Mouse (Mus musculus) G1E (cell line): Measurements from ENCODE around the gene Tbc1d5.

Experiments used
- CTCF ChIP-seq: IDR thresholded peaks from 2 replicates; pipeline ENCODE4 v1.5.1; 2012; ENCODE audit warnings: low read depth, low read length, inconsistent platforms, mixed read lengths
- GATA1 ChIP-seq: IDR thresholded peaks from 2 replicates; pipeline ENCODE4 v1.6.1; 2012; ENCODE audit warnings: borderline replicate concordance, low read length, inconsistent platforms, mixed read lengths
- GATA2 ChIP-seq: IDR thresholded peaks from 2 replicates; pipeline ENCODE4 v1.6.1; 2012; ENCODE audit warnings: low read depth, low read length, inconsistent platforms, borderline replicate concordance
- POLR2AphosphoS5 ChIP-seq: IDR thresholded peaks from 2 replicates; pipeline ENCODE4 v1.6.1; 2012; ENCODE audit warnings: low read depth, low read length, inconsistent platforms; ENCODE audit not compliant: insufficient replicate concordance
- TAL1 ChIP-seq: conservative IDR thresholded peaks from 2 replicates; pipeline ENCODE4 v1.6.1; 2012; ENCODE audit warnings: low read depth, low read length, inconsistent platforms, mixed read lengths

DNA sequence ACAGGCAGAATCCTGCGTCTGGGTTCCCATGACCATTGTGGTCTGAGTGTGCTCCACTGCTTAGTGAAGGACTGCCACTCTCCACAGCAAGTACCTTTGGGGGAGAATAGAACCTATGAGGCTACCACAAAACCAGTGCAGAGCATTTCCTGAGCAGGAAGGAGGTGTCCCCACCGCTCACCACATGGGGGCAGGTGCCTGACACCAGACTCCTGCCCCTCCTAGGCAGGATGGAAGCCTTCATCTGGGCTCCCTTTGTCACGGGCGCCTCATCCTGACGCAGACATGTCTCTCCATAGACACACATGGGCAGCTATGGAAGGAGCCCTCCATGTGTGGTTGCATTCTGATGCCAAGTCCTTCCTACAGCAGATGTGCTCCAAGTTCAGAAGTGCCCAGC, 447.3 kb downstream of the Tbc1d5 start:
- TF ChIP-seq CTCF (no peak), GATA1 (no peak), TAL1 (no peak), GATA2 (no peak), POLR2AphosphoS5 (no peak)
